Mouse (Mus musculus): ENCODE data around the gene Stard8. TPM values are rescaled to one million over a fixed set of nuclear protein-coding genes. Genes with fewer than 3 reads are reported as not detected.

Gene Stard8
- total and polyA plus RNA-seq, 3 experiments, result 34.2 to 149 (median 56.4) TPM

GRCm38 (mm10) chrX:99065582-99065981 lies 62.5 kb downstream of the Stard8 start:
- Histone ChIP-seq H3K27me3 (ENCODE audit: insufficient read depth, low read length) (no peaks in the 10 kb centered on the region), H3K36me3 (replicated peaks) (peaks cover 100% of the 10 kb centered on the region), H3K4me3 (ENCODE audit: low read depth, low read length) (no peak overlapping the region), H3K4me1 (ENCODE audit: insufficient read depth, low read depth, low read length) (peaks cover 23% of the 10 kb centered on the region), H3K9me3 (replicated peaks) (no peaks in the 10 kb centered on the region)
- no peak for TF ChIP-seq GATA1 (IDR thresholded peaks at IDR 0.05; ENCODE audit: borderline replicate concordance, low read length)
- TF ChIP-seq TAL1 (conservative IDR thresholded peaks at IDR 0.05; ENCODE audit: low read depth, low read length), result no peak
- no peak for TF ChIP-seq CTCF (IDR thresholded peaks at IDR 0.05; ENCODE audit: low read depth, low read length)
- TF ChIP-seq GATA2 (IDR thresholded peaks at IDR 0.05; ENCODE audit: borderline replicate concordance, low read depth, low read length), result no peak
- TF ChIP-seq POLR2AphosphoS5 (IDR thresholded peaks at IDR 0.05; ENCODE audit: insufficient replicate concordance, low read depth, low read length), result no peak
- no peak for DNase-seq (ENCODE audit: low spot score)
- ATAC-seq (ENCODE audit: extremely low read depth, insufficient number of reproducible peaks, low FRiP score, poor library complexity, severe bottlenecking), result no peak

GRCm38 (mm10) chrX:99066550-99066949 lies 63.5 kb downstream of the Stard8 start:
- TF ChIP-seq POLR2AphosphoS5 (IDR thresholded peaks at IDR 0.05; ENCODE audit: insufficient replicate concordance, low read depth, low read length) (no peak), CTCF (IDR thresholded peaks at IDR 0.05; ENCODE audit: low read depth, low read length) (no peak), GATA2 (IDR thresholded peaks at IDR 0.05; ENCODE audit: borderline replicate concordance, low read depth, low read length) (no peak), TAL1 (conservative IDR thresholded peaks at IDR 0.05; ENCODE audit: low read depth, low read length) (no peak), GATA1 (IDR thresholded peaks at IDR 0.05; ENCODE audit: borderline replicate concordance, low read length) (no peak)
- Histone ChIP-seq H3K4me3 (ENCODE audit: low read depth, low read length) (no peak overlapping the region), H3K9me3 (replicated peaks) (no peaks in the 10 kb centered on the region), H3K36me3 (replicated peaks) (peaks cover 100% of the 10 kb centered on the region), H3K4me1 (ENCODE audit: insufficient read depth, low read depth, low read length) (peaks cover 29% of the 10 kb centered on the region), H3K27me3 (ENCODE audit: insufficient read depth, low read length) (no peaks in the 10 kb centered on the region)
- DNase-seq (ENCODE audit: low spot score) (no peak), ATAC-seq (ENCODE audit: extremely low read depth, insufficient number of reproducible peaks, low FRiP score, poor library complexity, severe bottlenecking) (no peak)

GRCm38 (mm10) chrX:99067232-99067631 lies 64.2 kb downstream of the Stard8 start:
- no peak for DNase-seq (ENCODE audit: low spot score)
- no peaks in the 10 kb centered on the region for H3K27me3 ChIP-seq (ENCODE audit: insufficient read depth, low read length)
- no peak for TF ChIP-seq POLR2AphosphoS5 (IDR thresholded peaks at IDR 0.05; ENCODE audit: insufficient replicate concordance, low read depth, low read length)
- no peak for TF ChIP-seq CTCF (IDR thresholded peaks at IDR 0.05; ENCODE audit: low read depth, low read length)
- no peak for TF ChIP-seq TAL1 (conservative IDR thresholded peaks at IDR 0.05; ENCODE audit: low read depth, low read length)
- no peak for TF ChIP-seq GATA1 (IDR thresholded peaks at IDR 0.05; ENCODE audit: borderline replicate concordance, low read length)
- TF ChIP-seq GATA2 (IDR thresholded peaks at IDR 0.05; ENCODE audit: borderline replicate concordance, low read depth, low read length), result no peak
- H3K4me1 ChIP-seq (ENCODE audit: insufficient read depth, low read depth, low read length), result peaks cover 31% of the 10 kb centered on the region
- ATAC-seq (ENCODE audit: extremely low read depth, insufficient number of reproducible peaks, low FRiP score, poor library complexity, severe bottlenecking), result no peak
- no peak overlapping the region for H3K4me3 ChIP-seq (ENCODE audit: low read depth, low read length)
- H3K9me3 ChIP-seq (replicated peaks), result no peaks in the 10 kb centered on the region
- peaks cover 100% of the 10 kb centered on the region for H3K36me3 ChIP-seq (replicated peaks)

- TF ChIP-seq POLR2AphosphoS5 (IDR thresholded peaks at IDR 0.05; ENCODE audit: insufficient replicate concordance, low read depth, low read length) (no peak), GATA1 (IDR thresholded peaks at IDR 0.05; ENCODE audit: borderline replicate concordance, low read length) (no peak), CTCF (IDR thresholded peaks at IDR 0.05; ENCODE audit: low read depth, low read length) (no peak), TAL1 (conservative IDR thresholded peaks at IDR 0.05; ENCODE audit: low read depth, low read length) (no peak), GATA2 (IDR thresholded peaks at IDR 0.05; ENCODE audit: borderline replicate concordance, low read depth, low read length) (no peak)
- ATAC-seq (ENCODE audit: extremely low read depth, insufficient number of reproducible peaks, low FRiP score, poor library complexity, severe bottlenecking), result no peak
- Histone ChIP-seq H3K4me1 (ENCODE audit: insufficient read depth, low read depth, low read length) (peaks cover 32% of the 10 kb centered on the region), H3K9me3 (replicated peaks) (no peaks in the 10 kb centered on the region), H3K4me3 (ENCODE audit: low read depth, low read length) (no peak overlapping the region), H3K27me3 (ENCODE audit: insufficient read depth, low read length) (no peaks in the 10 kb centered on the region), H3K36me3 (replicated peaks) (peaks cover 100% of the 10 kb centered on the region)
- no peak for DNase-seq (ENCODE audit: low spot score)
Observed at GRCm38 (mm10) chrX:99067671-99068151, 64.7 kb downstream of the Stard8 start.

- ATAC-seq (ENCODE audit: extremely low read depth, insufficient number of reproducible peaks, low FRiP score, poor library complexity, severe bottlenecking) (no peak), DNase-seq (ENCODE audit: low spot score) (no peak)
- no peaks in the 10 kb centered on the region for H3K9me3 ChIP-seq (replicated peaks)
- H3K27me3 ChIP-seq (ENCODE audit: insufficient read depth, low read length), result no peaks in the 10 kb centered on the region
- peaks cover 90% of the 10 kb centered on the region for H3K36me3 ChIP-seq (replicated peaks)
- H3K4me1 ChIP-seq (ENCODE audit: insufficient read depth, low read depth, low read length), result peaks cover 40% of the 10 kb centered on the region
- TF ChIP-seq CTCF (IDR thresholded peaks at IDR 0.05; ENCODE audit: low read depth, low read length) (no peak), GATA2 (IDR thresholded peaks at IDR 0.05; ENCODE audit: borderline replicate concordance, low read depth, low read length) (no peak)
- H3K4me3 ChIP-seq (ENCODE audit: low read depth, low read length), result no peak overlapping the region
Observed at GRCm38 (mm10) chrX:99071188-99071587, 68.1 kb downstream of the Stard8 start.

- peaks cover 34% of the 10 kb centered on the region for H3K4me1 ChIP-seq (ENCODE audit: insufficient read depth, low read depth, low read length)
- DNase-seq (ENCODE audit: low spot score), result no peak
- no peak for TF ChIP-seq TAL1 (conservative IDR thresholded peaks at IDR 0.05; ENCODE audit: low read depth, low read length)
- peaks cover 76% of the 10 kb centered on the region for H3K36me3 ChIP-seq (replicated peaks)
- no peak overlapping the region for H3K4me3 ChIP-seq (ENCODE audit: low read depth, low read length)
- H3K27me3 ChIP-seq (ENCODE audit: insufficient read depth, low read length), result no peaks in the 10 kb centered on the region
- no peak for ATAC-seq (ENCODE audit: extremely low read depth, insufficient number of reproducible peaks, low FRiP score, poor library complexity, severe bottlenecking)
- H3K9me3 ChIP-seq (replicated peaks), result no peaks in the 10 kb centered on the region
Observed at GRCm38 (mm10) chrX:99072596-99072995, 69.5 kb downstream of the Stard8 start.

GRCm38 (mm10) chrX:99075111-99075510 lies 72.1 kb downstream of the Stard8 start:
- no peak for TF ChIP-seq GATA2 (IDR thresholded peaks at IDR 0.05; ENCODE audit: borderline replicate concordance, low read depth, low read length)
- no peak for TF ChIP-seq CTCF (IDR thresholded peaks at IDR 0.05; ENCODE audit: low read depth, low read length)
- TF ChIP-seq GATA1 (IDR thresholded peaks at IDR 0.05; ENCODE audit: borderline replicate concordance, low read length), result no peak
- no peak for TF ChIP-seq TAL1 (conservative IDR thresholded peaks at IDR 0.05; ENCODE audit: low read depth, low read length)
- TF ChIP-seq POLR2AphosphoS5 (IDR thresholded peaks at IDR 0.05; ENCODE audit: insufficient replicate concordance, low read depth, low read length), result no peak
- no peak for DNase-seq (ENCODE audit: low spot score)
- peaks cover 32% of the 10 kb centered on the region for H3K4me1 ChIP-seq (ENCODE audit: insufficient read depth, low read depth, low read length)
- peaks cover 51% of the 10 kb centered on the region for H3K36me3 ChIP-seq (replicated peaks)
- no peak for ATAC-seq (ENCODE audit: extremely low read depth, insufficient number of reproducible peaks, low FRiP score, poor library complexity, severe bottlenecking)
- H3K9me3 ChIP-seq (replicated peaks), result no peaks in the 10 kb centered on the region
- H3K4me3 ChIP-seq (ENCODE audit: low read depth, low read length), result no peak overlapping the region
- H3K27me3 ChIP-seq (ENCODE audit: insufficient read depth, low read length), result no peaks in the 10 kb centered on the region

All from G1E (cell line).